Mouse (Mus musculus) neutrophil, adult 59 days (primary cell): Measurements from ENCODE around the gene Vmn2r75. TPM values are rescaled to one million over a fixed set of nuclear protein-coding genes. Genes with fewer than 3 reads are reported as not detected.

ENCODE experiments used
- total RNA-seq, 2 experiments: library from RNA; stranded (reverse); gene quantifications; 1 replicate in 1 of 2; 2 replicates in 1 of 2; pipeline ENCODE4 v1.2.4; 2023

The Vmn2r75 gene
- not detected for total RNA-seq

GRCm38 (mm10) chr7:86171678-86172077 lies at the start of gene Vmn2r75:
Vmn2r75 (minus strand) TSS chr7:86171778.

Other genes with a start within 250 kb of the Vmn2r75 start
- not detected for gene Vmn2r74, start 210.1 kb downstream of the Vmn2r75 start, total RNA-seq
- gene Vmn2r76, start 74.5 kb upstream of the Vmn2r75 start, total RNA-seq: not detected
- gene Olfr310, start 105.4 kb upstream of the Vmn2r75 start, total RNA-seq: not detected
- gene Olfr309, start 141.9 kb upstream of the Vmn2r75 start, total RNA-seq: not detected
- gene Olfr308, start 153.9 kb upstream of the Vmn2r75 start, total RNA-seq: not detected
- not detected for gene Olfr307, start 165.8 kb upstream of the Vmn2r75 start, total RNA-seq
- gene Olfr305, start 195.2 kb upstream of the Vmn2r75 start, total RNA-seq: not detected
- gene Olfr304, start 214.9 kb upstream of the Vmn2r75 start, total RNA-seq: not detected
- not detected for gene Olfr303, start 226.0 kb upstream of the Vmn2r75 start, total RNA-seq
- gene Olfr301, start 232.1 kb upstream of the Vmn2r75 start, total RNA-seq: not detected